Mouse (Mus musculus) adrenal gland (tissue): ENCODE measurements around the gene Upp2.

ENCODE experiments used
- intact Hi-C: fragments of 180-260 bp; cut with DNase I; formaldehyde crosslinking; loops from one replicate; pipeline ENCODE4 v1.15.1; 2025

Gene Upp2

DNA sequence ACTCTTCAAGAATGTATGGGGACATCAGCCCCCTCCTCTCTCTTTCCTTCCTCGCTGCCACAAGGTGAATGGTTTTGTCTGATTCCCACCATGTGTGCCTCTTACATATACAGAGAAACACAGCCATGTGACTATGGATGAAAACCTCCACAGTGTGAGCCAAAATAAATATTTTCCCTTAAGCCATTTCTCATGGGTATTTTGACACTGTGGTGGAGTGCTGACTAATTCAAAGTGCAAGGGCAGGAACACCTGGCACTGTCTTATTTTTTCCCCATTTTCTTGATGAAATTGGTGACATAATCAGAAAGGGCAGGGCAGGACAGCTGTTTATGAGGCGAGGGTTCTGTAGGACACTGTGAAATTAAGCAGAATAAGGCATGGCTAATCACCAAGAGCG, 176.3 kb downstream of the Upp2 start:
- intact Hi-C loops: no loop called here

DNA sequence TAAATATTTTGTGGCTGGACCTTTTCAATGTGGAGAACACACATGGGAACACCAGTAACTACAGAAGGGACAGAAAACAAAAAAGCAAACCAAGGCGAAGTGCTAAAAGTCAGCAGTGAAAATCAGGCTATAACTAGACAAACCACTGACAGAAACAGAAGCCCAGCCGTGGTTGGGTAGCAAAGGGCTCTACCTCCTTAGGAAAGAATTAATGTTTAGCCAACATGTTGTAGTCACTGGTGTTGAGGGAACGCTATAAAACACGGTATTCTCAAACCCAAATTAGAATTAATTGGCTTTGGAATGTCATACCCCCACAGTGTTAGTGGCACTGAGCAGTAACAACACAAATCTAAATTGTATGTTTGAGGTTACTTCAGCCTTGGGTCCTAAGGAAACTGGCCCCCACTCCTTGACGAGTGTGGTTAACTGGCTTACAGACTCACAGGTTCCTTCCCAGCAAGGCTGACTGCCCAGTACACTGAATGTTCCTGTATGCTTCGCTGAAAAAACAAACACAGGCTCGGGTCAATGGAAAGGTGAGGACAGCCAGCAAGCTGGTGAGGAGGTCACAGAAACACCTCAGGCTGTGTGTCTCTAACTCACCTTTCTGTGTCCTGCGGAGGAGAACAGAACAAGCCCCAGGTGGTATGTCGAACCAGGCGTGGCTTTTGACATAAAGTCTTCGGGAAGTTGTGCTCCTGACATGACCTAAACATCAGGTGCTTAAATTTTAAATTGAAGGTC, 180.6 kb downstream of the Upp2 start:
- intact Hi-C loops: no loop called here

DNA sequence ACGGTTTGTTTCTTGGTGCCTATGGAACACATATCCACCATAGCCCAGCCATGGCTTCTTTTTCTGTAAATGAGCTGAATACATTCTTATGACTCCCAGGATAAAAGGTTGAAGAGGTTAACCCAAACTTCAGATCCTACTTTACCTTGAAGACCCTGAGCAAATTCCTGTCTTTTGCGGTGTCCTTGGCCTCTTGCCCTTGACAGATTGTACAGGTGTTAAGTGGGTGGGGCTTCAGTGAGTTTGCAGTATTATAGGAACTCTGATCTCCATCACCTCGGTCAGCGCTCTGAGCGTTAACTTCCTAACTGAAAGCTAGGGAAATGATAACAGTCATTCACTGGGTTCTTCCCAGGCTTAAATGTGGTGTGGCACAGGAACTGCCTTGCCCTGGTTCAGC, 181.2 kb downstream of the Upp2 start:
- intact Hi-C loops: no loop called here

DNA sequence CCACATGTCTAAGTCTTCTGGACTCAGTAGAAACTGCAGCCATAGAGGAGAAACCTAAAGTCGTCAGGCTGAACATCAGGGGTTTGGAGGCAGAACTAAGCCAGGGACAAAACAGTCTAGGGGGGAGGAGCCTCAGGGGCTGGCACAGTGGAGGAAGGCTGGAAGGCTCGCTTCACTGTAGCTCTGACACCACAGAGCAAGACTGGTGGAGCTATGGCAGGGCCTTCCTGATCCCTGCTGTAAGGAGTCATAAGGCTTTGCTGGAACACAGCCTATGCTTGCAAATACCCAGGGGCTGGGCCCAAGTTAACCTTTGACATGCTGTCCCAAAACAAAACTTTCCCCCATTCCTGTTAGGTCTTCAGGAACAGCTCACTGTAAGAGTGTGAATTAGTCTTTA, 185.8 kb downstream of the Upp2 start:
- intact Hi-C loops: no loop called here

DNA sequence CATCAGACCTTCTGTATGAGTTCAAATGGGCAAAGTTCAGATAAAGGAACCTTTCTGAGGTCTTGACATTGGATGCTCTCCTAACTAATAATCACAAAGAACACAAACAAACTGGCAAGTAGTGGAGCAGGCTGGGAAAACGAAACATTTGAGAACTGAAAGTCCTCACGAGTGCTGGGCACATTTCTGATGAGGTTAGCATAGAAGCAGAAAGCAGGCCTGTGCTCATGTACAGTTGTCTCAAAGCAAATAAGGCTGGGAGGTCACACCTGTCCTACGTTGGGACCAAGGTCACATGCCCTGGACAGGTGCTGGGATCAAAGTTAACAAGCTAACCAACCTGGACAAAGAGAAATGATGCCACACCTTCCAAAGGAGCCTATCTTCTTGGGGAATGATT, 187.6 kb downstream of the Upp2 start:
- intact Hi-C loops: no loop called here

DNA sequence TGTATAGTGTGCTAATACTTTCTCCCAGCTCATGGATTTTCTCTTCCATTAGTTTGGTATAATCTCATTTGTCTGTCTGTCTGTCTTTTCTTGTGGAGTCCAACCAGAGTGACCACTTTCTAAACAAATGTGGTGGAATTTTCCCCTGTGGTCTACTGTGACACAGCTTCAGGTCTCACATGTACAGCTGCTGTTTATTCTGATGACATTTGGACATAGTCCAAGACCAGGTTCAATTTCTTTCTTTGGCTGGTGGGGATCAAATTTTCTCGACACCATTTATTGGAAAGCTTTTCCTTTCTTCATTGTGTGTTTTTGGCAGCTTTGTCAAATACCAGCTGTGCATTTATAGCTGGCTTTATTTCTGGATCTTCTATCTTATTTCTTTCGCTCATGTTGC, 191.0 kb downstream of the Upp2 start:
- intact Hi-C loops: no loop called here

DNA sequence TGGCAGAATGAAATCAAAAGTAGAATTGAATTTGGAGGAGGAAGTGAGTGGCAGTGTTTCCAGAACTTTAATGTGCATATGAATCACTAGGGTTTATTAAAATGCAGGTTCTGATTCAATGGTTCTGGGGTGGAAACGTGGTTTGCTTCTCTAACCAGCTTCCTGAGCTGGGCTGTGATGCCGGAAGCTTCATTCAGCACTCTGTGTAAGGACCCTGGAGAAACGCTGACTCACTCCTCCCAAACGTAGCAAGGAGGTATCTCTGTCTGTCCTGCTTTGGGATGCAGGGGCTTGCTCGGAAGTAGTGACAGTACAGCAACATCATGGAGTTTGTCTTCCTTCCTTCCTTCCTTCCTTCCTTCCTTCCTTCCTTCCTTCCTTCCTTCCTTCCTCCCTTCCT, 192.6 kb downstream of the Upp2 start:
- intact Hi-C loops: no loop called here

DNA sequence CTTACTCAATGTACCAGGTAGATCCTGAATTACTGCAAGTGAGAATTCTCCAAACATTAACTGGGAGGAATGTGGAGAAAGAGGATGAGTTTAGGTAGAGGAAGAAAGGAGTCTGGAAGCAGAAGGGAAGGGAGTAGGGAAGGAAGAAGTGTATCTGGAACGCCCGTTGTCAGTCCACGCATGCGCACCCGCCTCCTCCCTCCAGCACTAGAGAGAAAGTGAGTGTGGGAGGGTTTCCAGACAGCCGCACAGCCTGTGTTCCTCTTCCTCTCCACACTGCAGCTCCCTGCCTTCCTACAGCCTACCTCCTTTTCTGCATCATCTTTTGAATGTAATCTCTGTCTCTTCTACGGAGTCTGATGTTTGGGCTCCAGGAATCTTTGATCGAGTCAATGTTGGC, 198.0 kb downstream of the Upp2 start:
- intact Hi-C loops: no loop called here

DNA sequence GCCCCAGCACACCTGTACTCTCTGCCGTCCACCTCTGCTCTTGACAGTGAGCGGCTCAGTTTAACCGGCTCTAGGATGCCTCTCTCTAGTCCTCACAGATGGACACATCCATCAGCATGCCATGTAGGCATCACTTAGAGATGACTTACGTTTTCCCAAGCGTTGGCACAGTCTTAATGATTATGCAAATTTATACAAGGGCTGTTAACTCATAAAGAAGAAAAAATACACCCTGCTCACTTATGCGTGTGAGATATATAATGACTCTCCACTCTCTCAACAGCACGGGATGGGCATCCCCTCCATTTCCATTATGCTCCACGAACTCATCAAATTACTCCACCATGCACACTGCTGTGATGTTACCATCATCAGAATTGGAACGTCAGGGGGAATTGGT, 206.7 kb downstream of the Upp2 start:
- intact Hi-C loops: no loop called here

DNA sequence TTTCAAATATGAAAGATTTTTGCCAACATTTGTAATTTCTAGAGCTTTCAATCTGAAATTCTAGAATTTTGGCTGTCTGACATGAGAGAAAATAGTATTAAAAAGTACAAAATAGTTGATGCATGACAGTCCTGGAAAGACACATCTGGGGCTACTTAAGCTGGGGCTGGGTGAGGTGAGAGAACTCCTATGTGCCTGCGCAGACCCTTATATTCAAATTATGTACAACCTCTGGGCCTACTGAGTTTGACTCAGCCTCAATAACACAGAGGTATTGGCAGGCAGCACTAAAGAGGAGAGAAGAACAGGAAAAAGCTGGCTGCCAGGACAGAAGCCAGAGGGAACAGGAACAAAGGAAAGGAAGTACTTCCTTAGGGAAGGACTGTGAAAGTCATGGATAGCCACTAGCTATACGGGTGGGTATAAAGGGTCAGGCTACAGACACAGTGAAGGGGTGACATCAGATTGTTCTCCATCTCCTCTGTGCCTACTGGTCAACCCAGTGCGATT, 211.9 kb downstream of the Upp2 start:
- intact Hi-C loops: no loop called here

DNA sequence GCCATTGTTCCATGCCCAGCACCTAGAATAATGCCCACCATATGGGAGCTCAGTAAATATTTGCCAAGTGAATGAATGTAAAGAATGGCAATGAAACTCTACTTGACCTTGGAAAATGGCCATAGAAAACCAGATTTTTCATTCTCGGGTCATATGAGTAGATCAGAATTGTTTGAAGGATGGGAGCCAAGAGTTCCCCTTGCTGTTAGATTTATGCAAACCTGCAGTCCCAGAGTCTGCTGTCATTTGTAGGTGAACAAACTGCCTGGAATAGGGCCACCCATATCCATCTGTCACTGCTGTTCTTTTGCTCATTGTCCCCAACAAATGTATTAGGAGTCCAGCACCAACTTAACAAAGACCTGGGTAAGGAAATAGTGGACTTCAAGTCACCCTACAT, 216.4 kb downstream of the Upp2 start:
- intact Hi-C loops: no loop called here

DNA sequence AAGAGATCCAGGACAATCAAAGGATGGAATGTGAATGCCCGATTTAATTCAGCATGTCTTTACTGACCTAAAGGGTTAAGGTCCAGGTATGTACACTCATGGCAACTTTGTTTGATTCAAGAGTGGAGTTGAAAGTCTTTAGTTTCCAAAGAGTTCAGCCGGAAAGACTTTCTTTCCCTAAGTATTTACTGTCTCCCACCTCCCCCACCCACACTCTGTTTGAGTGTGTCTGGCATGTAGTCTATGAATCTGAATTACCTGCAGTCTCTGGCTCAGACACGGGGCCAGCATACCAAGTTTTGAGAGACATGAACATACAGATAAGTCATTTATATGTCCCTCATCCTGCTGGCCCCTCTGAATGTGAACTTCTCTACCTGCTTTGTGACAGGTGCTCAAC, 219.1 kb downstream of the Upp2 start:
- intact Hi-C loops: no loop called here

DNA sequence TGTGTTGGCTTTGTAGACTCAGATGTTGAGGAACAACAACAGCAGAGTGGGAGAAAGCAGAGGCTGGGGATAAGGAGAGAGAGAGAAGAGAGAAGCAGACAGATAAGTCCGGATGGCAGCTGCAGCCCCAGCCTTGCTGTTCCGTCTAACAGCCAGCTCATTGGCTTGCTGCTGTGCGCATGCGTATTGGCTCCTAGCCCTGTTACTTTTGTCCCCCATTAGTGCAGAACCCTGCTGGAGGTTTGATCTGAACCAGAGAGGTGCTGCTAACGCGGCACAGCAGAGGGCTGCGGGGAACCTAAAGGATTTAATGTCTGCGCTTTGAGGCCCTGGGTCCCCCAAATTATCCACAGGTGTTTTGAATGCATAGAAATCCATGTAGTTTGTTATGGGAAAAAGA, 219.6 kb downstream of the Upp2 start:
- intact Hi-C loops: no loop called here

DNA sequence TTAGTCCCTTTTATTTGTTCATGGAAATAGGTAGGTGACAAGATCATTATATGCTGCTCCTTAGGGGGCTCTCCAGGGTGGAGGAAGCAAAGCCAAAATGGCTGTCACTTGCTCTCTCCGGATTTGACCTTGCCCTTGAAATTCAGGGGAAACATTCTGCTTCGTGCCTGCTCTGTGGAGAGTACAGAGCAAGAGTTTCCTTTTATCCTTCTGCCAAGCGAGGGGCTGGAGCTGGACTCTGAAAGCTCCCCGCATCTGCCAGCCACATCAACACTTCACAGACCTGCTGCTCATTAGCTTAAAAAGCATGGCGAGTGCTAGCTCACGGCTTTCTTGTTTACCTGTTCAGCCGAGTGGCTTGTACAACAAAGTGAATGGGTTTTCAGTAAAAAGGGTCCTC, 220.3 kb downstream of the Upp2 start:
- intact Hi-C loops: no loop called here

DNA sequence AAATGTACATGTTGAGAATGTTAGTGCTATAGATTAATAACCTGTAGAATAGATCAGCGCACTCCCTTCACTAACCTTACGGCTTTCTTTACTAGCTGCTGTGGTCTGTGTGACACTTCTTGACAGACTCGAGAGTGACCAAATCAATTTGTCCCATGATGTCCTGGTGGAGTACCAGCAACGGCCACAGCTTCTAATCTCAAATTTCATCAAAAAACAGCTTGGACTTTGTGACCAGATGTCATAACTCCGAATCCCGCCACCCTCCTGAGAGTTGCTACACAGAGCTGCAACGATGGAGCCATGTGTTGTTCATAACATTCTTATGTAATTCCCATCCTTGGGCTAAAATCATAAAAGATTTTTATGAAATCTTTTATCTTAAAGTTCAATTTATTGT, 222.8 kb downstream of the Upp2 start:
- intact Hi-C loops: no loop called here

DNA sequence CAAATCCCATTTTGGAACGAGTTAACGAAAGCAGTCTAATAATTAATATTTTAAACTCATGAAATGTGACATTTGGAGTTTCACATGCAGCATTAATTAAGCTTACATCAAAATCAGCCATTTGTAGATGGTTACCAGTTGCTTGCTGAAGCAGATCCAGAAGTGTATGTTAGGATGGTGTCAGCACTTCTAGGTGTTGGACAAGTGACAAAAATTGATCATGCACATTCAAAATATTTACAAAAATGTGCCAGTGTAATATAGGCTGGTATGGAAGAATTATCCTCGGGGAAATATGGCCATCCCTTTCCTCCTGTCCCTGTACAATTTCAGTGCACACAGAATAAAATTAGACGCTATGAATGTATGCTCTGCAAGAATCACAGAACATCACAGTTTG, 223.3 kb downstream of the Upp2 start:
- intact Hi-C loops: no loop called here

DNA sequence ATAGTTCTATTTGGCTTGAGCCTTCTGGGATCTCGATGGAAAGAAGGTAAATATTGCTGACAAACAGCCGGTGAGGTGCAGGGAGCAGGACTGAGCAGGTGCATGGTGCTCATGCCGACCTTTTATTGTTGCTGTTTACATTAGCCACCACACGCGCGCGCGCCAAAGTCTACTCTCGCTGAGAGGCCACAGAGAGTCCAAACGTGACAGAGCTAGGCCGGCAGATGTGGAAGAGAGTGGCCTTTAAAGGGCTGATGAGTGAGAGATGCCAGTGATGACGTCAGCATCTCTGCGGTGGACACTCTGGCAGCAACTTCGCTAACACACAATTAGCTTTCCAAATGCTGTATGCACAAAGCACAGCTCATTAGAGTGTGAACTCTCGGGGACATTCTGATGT, 227.4 kb downstream of the Upp2 start:
- intact Hi-C loops: no loop called here

DNA sequence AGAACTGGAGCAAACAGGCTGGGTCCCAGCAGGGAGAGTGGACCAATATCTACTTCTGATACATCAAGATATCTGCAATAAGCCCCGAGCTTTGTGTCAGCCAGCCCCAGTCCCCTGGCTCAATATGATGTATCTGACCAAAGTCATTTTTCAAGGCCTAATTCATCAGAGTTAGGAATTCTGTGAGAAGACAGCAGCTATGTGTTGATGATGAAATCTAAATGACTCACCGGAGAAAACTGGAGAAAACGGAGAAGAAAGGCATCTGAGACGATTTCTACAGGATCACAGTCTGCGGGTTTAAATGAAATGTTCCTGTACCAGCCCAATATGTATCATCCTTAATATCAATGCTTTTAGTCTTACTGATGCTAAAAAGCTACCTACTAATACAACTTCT, 228.3 kb downstream of the Upp2 start:
- intact Hi-C loops: no loop called here

DNA sequence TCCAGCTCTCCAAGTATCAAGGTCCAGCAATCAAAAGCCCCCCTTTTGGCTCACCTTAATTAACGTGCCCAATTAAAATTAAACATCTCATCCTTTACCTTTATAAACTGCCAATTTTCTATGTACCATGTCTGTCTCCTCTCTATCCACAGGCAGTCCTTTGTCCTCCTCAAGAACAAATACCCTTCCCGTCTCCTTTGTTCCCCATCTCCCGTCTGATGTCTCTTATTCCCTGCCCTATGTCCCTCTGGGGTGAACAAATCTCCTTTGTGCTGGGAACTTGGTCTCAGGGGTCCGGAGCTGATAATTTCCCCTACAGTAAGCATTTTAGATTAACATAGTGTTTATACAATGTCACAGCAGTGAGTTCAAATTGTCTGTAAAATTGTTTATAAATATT, 230.4 kb downstream of the Upp2 start:
- intact Hi-C loops: no loop called here

DNA sequence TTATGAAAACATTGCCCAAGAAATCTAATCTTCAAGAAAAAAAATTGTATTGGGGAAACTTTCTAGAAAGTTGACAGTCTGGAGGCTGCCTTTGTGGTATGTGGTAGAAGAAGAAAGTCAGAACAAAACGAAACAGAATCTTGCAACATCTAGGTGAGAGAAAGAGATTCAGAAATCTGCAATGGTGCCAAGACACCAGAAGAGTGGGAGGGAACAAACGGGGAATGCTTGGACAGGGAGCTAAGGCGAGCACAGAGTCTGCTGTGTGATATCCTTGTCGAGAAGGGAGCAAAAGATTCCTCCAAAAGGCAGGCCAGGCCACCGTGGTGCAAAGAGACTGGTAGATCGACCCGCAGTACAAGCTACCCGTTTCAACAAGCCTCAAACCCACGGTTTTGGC, 232.0 kb downstream of the Upp2 start:
- intact Hi-C loops: no loop called here

DNA sequence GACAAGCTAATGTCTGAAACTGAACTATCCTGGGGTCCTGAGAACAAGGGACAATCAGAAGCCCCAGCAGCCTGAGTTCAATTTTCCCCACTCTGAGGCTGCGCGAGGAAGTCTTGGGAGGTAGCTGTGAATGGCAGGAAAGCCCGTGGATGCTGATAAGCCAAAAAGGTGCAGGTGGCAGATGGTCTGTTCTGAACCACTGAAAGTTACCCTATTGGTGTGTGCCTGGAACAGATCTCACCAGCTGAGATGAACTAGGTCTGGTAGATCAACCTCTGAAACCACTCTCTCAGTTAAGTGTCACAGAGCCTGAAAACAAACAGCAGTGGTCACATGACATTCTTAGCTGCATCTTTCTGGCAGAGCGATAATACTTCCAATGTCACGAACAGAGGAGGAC, 232.5 kb downstream of the Upp2 start:
- intact Hi-C loops: no loop called here

DNA sequence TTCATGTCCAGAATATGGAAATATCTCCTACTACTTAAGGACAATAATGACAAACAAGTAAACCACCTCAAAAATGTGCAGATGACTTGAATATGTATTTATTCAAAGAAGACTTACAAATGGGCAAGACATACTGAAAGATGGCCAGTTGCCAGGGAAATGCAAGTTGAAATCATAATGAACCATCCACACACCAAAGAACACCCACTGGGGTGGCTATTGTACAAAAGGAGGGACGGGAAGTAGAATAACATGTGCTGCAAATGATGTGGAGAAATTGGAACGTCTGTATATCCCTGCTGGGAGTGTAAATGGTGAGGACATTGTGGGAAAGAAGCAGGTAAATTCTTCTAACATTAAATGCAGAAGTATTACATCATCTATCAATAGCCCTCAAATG, 245.8 kb downstream of the Upp2 start:
- intact Hi-C loops: no loop called here

DNA sequence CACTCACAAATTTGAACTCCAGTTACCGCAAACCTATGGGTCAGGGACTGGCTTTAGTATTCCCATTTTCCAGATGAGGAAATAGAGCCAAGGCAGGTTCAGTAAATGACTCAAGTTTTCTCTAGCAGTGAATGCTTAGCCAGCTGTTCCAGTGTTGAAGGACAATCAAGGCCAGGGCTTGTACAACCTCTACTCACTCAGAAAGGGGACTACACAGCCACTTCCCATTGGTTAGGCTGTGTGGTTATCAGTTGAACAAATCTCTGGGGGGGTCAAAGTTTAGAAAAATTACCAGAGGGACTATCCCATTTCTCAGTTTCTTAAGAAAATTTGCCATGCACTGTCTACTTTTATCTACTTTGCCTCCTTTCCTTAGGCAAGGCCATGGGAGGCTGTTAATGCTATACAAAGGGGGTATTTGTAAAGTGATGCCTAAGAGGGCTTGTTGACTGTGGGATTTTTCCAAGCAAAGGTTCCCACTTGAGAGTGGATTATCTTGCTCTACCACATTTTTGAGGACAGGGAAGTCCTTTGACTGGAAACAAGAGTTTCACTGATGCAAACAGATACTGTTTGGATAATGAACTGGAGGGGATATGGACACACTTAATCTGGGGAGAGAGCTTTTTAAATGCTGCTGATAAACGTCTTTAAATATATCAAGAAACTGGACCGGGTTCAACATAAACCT, 262.0 kb downstream of the Upp2 start:
- intact Hi-C loops: loop anchor here (5.0 kb wide), 1 partner anchor 323 kb away; no protein-coding TSS in a partner anchor
